Comparison of ENCODE assay signal across 8 mouse cellular contexts in genomic region chr2:17742051-17742763, GRCm38 (mm10). TPM values are rescaled to one million over a fixed set of nuclear protein-coding genes. Genes with fewer than 3 reads are reported as not detected.
A peak's percentile ranks its signal among the peaks of the same experiment; 100 is the strongest.
DNase-seq lines count a peak whose midpoint lies in the region; ATAC-seq and TF ChIP-seq lines count a peak whose summit lies in the region.

No protein-coding gene starts in this region.

- peak overlapping the region; percentile 51 for H3K4me3 ChIP-seq in layer of hippocampus, adult 2 months
- peak overlapping the region; percentile 27; the same call in 1 of the 2 replicates for H3K4me3 ChIP-seq in embryonic facial prominence, embryonic 12.5 days
- peak overlapping the region; percentile 31 for H3K4me3 ChIP-seq in intestine, embryonic 14.5 days (ENCODE audit: low read depth, low read length)
- H3K4me3 ChIP-seq in megakaryocyte, embryonic 14.5 days (replicated peaks) = peak overlapping the region; percentile 87
- H3K4me3 ChIP-seq in cerebellum, adult 2 months (replicated peaks; ENCODE audit: insufficient read depth, low read depth, low read length) = no peak overlapping the region

- peak; percentile 70; the same call in 1 of the 2 replicates for ATAC-seq in embryonic facial prominence, embryonic 12.5 days (ENCODE audit: insufficient number of reproducible peaks, insufficient read depth, low FRiP score, low TSS enrichment)
- ATAC-seq in intestine, embryonic 14.5 days (replicated peaks; ENCODE audit: low FRiP score, low TSS enrichment, low read depth) = peak; percentile 58

- H3K9ac ChIP-seq in embryonic facial prominence, embryonic 12.5 days = no peak overlapping the region
- H3K9ac ChIP-seq in intestine, embryonic 14.5 days (ENCODE audit: low read length) = no peak overlapping the region

- peak overlapping the region; percentile 82 for H3K27ac ChIP-seq in layer of hippocampus, adult 2 months
- peak overlapping the region; percentile 61; the same call in 1 of the 2 replicates for H3K27ac ChIP-seq in embryonic facial prominence, embryonic 12.5 days
- H3K27ac ChIP-seq in intestine, embryonic 14.5 days (ENCODE audit: low read depth) = no peak overlapping the region
- no peak overlapping the region for H3K27ac ChIP-seq in cerebellum, adult 2 months (ENCODE audit: insufficient read depth, low read length)

- 0 out of 2 replicates have a peak, but pooled peaks have one; percentile 6 for TF ChIP-seq CTCF in layer of hippocampus, adult 2 months (conservative IDR thresholded peaks at IDR 0.05)
- no peak for TF ChIP-seq CTCF in cerebellum, adult 2 months (IDR thresholded peaks at IDR 0.05; ENCODE audit: borderline replicate concordance, insufficient read depth, low read depth, low read length)

- no peaks in the 10 kb centered on the region for H3K36me3 ChIP-seq in embryonic facial prominence, embryonic 12.5 days
- no peaks in the 10 kb centered on the region for H3K36me3 ChIP-seq in intestine, embryonic 14.5 days (ENCODE audit: control insufficient read depth, insufficient read depth, low read length)
- no peaks in the 10 kb centered on the region for H3K36me3 ChIP-seq in megakaryocyte, embryonic 14.5 days (replicated peaks; ENCODE audit: low read length)

- no peaks in the 10 kb centered on the region for H3K27me3 ChIP-seq in embryonic facial prominence, embryonic 12.5 days
- H3K27me3 ChIP-seq in intestine, embryonic 14.5 days (replicated peaks; ENCODE audit: control insufficient read depth, insufficient read depth, low read length) = no peaks in the 10 kb centered on the region
- H3K27me3 ChIP-seq in megakaryocyte, embryonic 14.5 days (replicated peaks) = no peaks in the 10 kb centered on the region
- no peaks in the 10 kb centered on the region for H3K27me3 ChIP-seq in cerebellum, adult 2 months (ENCODE audit: control insufficient read depth, insufficient read depth, low read length)

- 3% methylated on average over 11 of the region's 11 CpGs for WGBS in embryonic facial prominence, embryonic 12.5 days
- 14% methylated on average over 11 of the region's 11 CpGs for WGBS in intestine, embryonic 14.5 days
- 80% methylated on average over 11 of the region's 11 CpGs for WGBS in cerebellum, adult 2 months

- peaks cover 8% of the 10 kb centered on the region for H3K4me1 ChIP-seq in embryonic facial prominence, embryonic 12.5 days
- peaks cover 7% of the 10 kb centered on the region; the same call in 1 of the 2 replicates for H3K4me1 ChIP-seq in intestine, embryonic 14.5 days (replicated peaks; ENCODE audit: control insufficient read depth, insufficient read depth, low read length)
- H3K4me1 ChIP-seq in megakaryocyte, embryonic 14.5 days = peaks cover 16% of the 10 kb centered on the region
- no peaks in the 10 kb centered on the region for H3K4me1 ChIP-seq in cerebellum, adult 2 months (ENCODE audit: control insufficient read depth, insufficient read depth, low read length)

- H3K9me3 ChIP-seq in embryonic facial prominence, embryonic 12.5 days = no peaks in the 10 kb centered on the region
- H3K9me3 ChIP-seq in intestine, embryonic 14.5 days (ENCODE audit: control insufficient read depth, low read length) = no peaks in the 10 kb centered on the region
- H3K9me3 ChIP-seq in megakaryocyte, embryonic 14.5 days = no peaks in the 10 kb centered on the region

- no peak for DNase-seq in layer of hippocampus, adult 2 months (ENCODE audit: low spot score in 2 of 2)
- no peak for DNase-seq in layer of hippocampus, postnatal 36 days
- no peak for DNase-seq in intestine, embryonic 14.5 days (ENCODE audit: low spot score)
- no peak for DNase-seq in layer of hippocampus, adult 18-20 months (ENCODE audit: low spot score in 2 of 2)
- no peak for DNase-seq in cerebellum, adult 2 months
- no peak for DNase-seq in spleen, postnatal 36 days (ENCODE audit: low spot score in 2 of 2)

- TF ChIP-seq POLR2A in cerebellum, adult 2 months (IDR thresholded peaks at IDR 0.05; ENCODE audit: borderline replicate concordance, insufficient read depth, low read length) = no peak

- H3K4me2 ChIP-seq in embryonic facial prominence, embryonic 12.5 days (replicated peaks) = peak overlapping the region; percentile 53
- peak overlapping the region; percentile 63 for H3K4me2 ChIP-seq in intestine, embryonic 14.5 days (ENCODE audit: low read length)

RNA-seq across cellular contexts. Expression of gene Nebl, which starts 10.9 kb away (rescaled TPM):
- total RNA-seq in layer of hippocampus, adult 2 months (2021) = 100 to 1,000 TPM; 148 to 159 TPM
- total RNA-seq in layer of hippocampus, postnatal 36 days (2021) = 100 to 1,000 TPM; 129 to 165 TPM
- 9.1 and 9.4 TPM in 2 replicates for polyA plus RNA-seq in embryonic facial prominence, embryonic 12.5 days (2016; fragmentation: Nextera tagmentation; extraction: Ambion mirVana)
- 0.66 and 0.99 TPM in 2 replicates for polyA plus RNA-seq in intestine, embryonic 14.5 days (2014; fragmentation: Nextera tagmentation; extraction: Ambion mirVana)
- 0.04 TPM in 1 of 2 replicates, not detected in the other for polyA plus RNA-seq in megakaryocyte, embryonic 14.5 days (2012; ENCODE audit: insufficient read depth, low replicate concordance)
- 100 to 1,000 TPM; 129 to 143 TPM for total RNA-seq in layer of hippocampus, adult 18-20 months (2021)
- 47.3 and 55.1 TPM in 2 replicates for polyA plus RNA-seq in cerebellum, adult 2 months (2012; rRNA removed)

Comparison
In these comparisons a context has a peak if more than half of its experiments do, and no peak if none do; other contexts are left out.
1. H3K27ac ChIP-seq: peak in layer of hippocampus, adult 2 months (single experiment) and embryonic facial prominence, embryonic 12.5 days (single experiment); none in intestine, embryonic 14.5 days (single experiment) and cerebellum, adult 2 months (single experiment).